Mouse (Mus musculus): ENCODE data around the gene Tlr2. TPM values are rescaled to one million over a fixed set of nuclear protein-coding genes. Genes with fewer than 3 reads are reported as not detected.

Tlr2 gene
- total and polyA plus RNA-seq, 3 experiments, result not detected

GRCm38 (mm10) chr3:83828145-83828611 is 13.4 kb downstream of the Tlr2 start:
- no peaks in the 10 kb centered on the region for H3K27me3 ChIP-seq (ENCODE audit: control insufficient read depth in 1 of 2, insufficient read depth in 2 of 2, low read length in 2 of 2)
- no peak overlapping the region for H3K4me3 ChIP-seq (ENCODE audit: control insufficient read depth in 1 of 2, insufficient read depth in 1 of 2, low read depth in 2 of 2, low read length in 2 of 2)

GRCm38 (mm10) chr3:83827684-83828083 is 13.9 kb downstream of the Tlr2 start:
- TF ChIP-seq ZNF384 (IDR thresholded peaks at IDR 0.05; ENCODE audit: low read depth, low read length), result no peak
- TF ChIP-seq TCF12 (IDR thresholded peaks at IDR 0.05; ENCODE audit: low read depth, low read length), result no peak
- TF ChIP-seq MXI1 (IDR thresholded peaks at IDR 0.05; ENCODE audit: low read depth, low read length), result no peak
- no peak for TF ChIP-seq USF2 (IDR thresholded peaks at IDR 0.05; ENCODE audit: borderline replicate concordance in 1 of 2, insufficient read depth in 1 of 2, low read depth in 1 of 2, low read length in 2 of 2)
- TF ChIP-seq HCFC1 (IDR thresholded peaks at IDR 0.05; ENCODE audit: low read depth, low read length), result no peak
- no peak for TF ChIP-seq TBP (IDR thresholded peaks at IDR 0.05; ENCODE audit: low read depth, low read length)
- TF ChIP-seq MYB (IDR thresholded peaks at IDR 0.05; ENCODE audit: low read depth, low read length), result no peak
- TF ChIP-seq POLR2AphosphoS5 (IDR thresholded peaks at IDR 0.05; ENCODE audit: borderline replicate concordance, low read depth, low read length), result no peak
- DNase-seq (ENCODE audit: low read depth, low spot score), result no peak
- Histone ChIP-seq H3K27me3 (ENCODE audit: control insufficient read depth in 1 of 2, insufficient read depth in 2 of 2, low read length in 2 of 2) (no peaks in the 10 kb centered on the region), H3K4me1 (ENCODE audit: control insufficient read depth in 1 of 2, insufficient read depth in 2 of 2, low read length in 2 of 2) (no peaks in the 10 kb centered on the region), H3K9ac (ENCODE audit: control insufficient read depth, low read depth, low read length, poor library complexity, severe bottlenecking) (no peak overlapping the region), H3K4me3 (ENCODE audit: control insufficient read depth in 1 of 2, insufficient read depth in 1 of 2, low read depth in 2 of 2, low read length in 2 of 2) (no peak overlapping the region), H3K36me3 (ENCODE audit: control insufficient read depth in 1 of 2, insufficient read depth in 2 of 2, low read length in 2 of 2) (no peaks in the 10 kb centered on the region), H3K9me3 (replicated peaks; ENCODE audit: insufficient read depth, low read length) (no peaks in the 10 kb centered on the region), H3K27ac (ENCODE audit: control insufficient read depth, low read depth, low read length) (no peak overlapping the region), H3K79me2 (ENCODE audit: control insufficient read depth, insufficient read depth, low read length, poor library complexity) (no peaks in the 10 kb centered on the region)

More at GRCm38 (mm10) chr3:83828145-83828611, 13.4 kb downstream of the Tlr2 start:
- H3K79me2 ChIP-seq (ENCODE audit: control insufficient read depth, insufficient read depth, low read length, poor library complexity), result no peaks in the 10 kb centered on the region
- no peak overlapping the region for H3K9ac ChIP-seq (ENCODE audit: control insufficient read depth, low read depth, low read length, poor library complexity, severe bottlenecking)
- H3K4me1 ChIP-seq (ENCODE audit: control insufficient read depth in 1 of 2, insufficient read depth in 2 of 2, low read length in 2 of 2), result no peaks in the 10 kb centered on the region
- no peaks in the 10 kb centered on the region for H3K36me3 ChIP-seq (ENCODE audit: control insufficient read depth in 1 of 2, insufficient read depth in 2 of 2, low read length in 2 of 2)
- DNase-seq (ENCODE audit: low read depth, low spot score), result no peak
- no peaks in the 10 kb centered on the region for H3K9me3 ChIP-seq (replicated peaks; ENCODE audit: insufficient read depth, low read length)
- TF ChIP-seq RCOR1 (IDR thresholded peaks at IDR 0.05; ENCODE audit: low read depth, low read length) (no peak), KAT2A (conservative IDR thresholded peaks at IDR 0.05; ENCODE audit: low read depth, low read length) (no peak), MEF2A (IDR thresholded peaks at IDR 0.05; ENCODE audit: extremely low read depth, insufficient replicate concordance, low read depth, low read length, poor library complexity, severe bottlenecking) (no peak), CTCF (IDR thresholded peaks at IDR 0.05 in 2 of 3, conservative IDR thresholded peaks at IDR 0.05 in 1 of 3; ENCODE audit: control insufficient read depth in 1 of 3, insufficient read depth in 1 of 3, low read depth in 2 of 3, low read length in 3 of 3, poor library complexity in 1 of 3, severe bottlenecking in 1 of 3) (no peak), TBP (IDR thresholded peaks at IDR 0.05; ENCODE audit: low read depth, low read length) (no peak), CHD1 (IDR thresholded peaks at IDR 0.05; ENCODE audit: low read depth, low read length) (no peak), CHD2 (IDR thresholded peaks at IDR 0.05; ENCODE audit: low read length) (no peak), E2F4 (IDR thresholded peaks at IDR 0.05; ENCODE audit: borderline replicate concordance, low read depth, low read length) (no peak), MAFK (IDR thresholded peaks at IDR 0.05; ENCODE audit: borderline replicate concordance, low read depth, low read length) (no peak)
- no peak overlapping the region for H3K27ac ChIP-seq (ENCODE audit: control insufficient read depth, low read depth, low read length)

All from MEL (cell line).